Mouse (Mus musculus) adrenal gland, adult 2 months (tissue): ENCODE measurements around the gene Icam1. TPM values are rescaled to one million over a fixed set of nuclear protein-coding genes. Genes with fewer than 3 reads are reported as not detected.
"Not testable (repeated sequence)": the region's sequence is repeated elsewhere in the genome, so short reads cannot be mapped to it uniquely, and the experiment has no call there.

Source experiments
- DNase-seq: peaks from one replicate; pipeline ENCODE4 v3.0.0; 2021
- polyA plus RNA-seq: library from polyadenylated mRNA; depleted of rRNA; stranded (reverse); fragments of >200 nt; gene quantifications from 2 replicates; pipeline ENCODE4 v1.2.3, GENCODE M21; 2012
- total RNA-seq, 2 experiments: library from RNA; stranded (reverse); gene quantifications; 2 replicates each; pipeline ENCODE4 v1.2.3; 2021

Icam1 gene
- total and polyA plus RNA-seq, 3 experiments: 7.5 to 19.1 (median 10.8) TPM

DNA sequence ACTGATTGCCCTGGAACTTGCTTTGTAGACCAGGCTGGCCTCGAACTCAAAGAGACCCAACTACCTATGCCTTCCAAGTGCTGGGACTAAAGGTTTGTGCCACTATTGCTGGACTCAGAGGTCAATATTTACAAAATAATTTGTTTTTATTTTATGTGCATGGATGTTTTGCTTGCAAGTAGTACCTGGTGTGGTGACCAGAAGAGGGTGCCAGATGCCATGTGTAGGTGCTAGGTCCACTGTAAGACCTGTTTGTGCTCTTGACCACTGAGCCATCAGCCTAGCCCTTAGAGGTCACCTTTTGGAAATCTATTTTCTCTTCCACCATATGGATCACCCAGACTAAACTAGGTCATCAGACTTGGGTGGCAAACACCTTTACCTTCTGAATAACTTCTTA lies 6.9 kb downstream of the Icam1 start:
- DNase-seq: no peak

DNA sequence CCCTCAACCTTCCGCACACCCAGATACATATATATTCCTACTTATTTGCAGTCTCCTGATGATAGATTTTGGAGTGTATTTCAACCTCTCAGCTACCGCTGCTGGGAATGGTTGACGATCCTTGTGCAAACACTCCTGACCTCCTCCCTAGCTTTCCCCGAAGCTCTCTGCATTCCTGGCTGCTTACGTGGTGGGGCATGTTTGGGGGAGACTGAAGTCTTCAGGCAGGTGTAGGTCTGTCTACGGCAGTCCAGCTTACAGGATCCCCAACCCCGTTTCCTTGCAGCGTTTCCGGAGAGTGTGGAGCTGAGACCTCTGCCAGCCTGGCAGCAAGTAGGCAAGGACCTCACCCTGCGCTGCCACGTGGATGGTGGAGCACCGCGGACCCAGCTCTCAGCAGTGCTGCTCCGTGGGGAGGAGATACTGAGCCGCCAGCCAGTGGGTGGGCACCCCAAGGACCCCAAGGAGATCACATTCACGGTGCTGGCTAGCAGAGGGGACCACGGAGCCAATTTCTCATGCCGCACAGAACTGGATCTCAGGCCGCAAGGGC lies 9.5 kb downstream of the Icam1 start:
- DNase-seq: no peak

DNA sequence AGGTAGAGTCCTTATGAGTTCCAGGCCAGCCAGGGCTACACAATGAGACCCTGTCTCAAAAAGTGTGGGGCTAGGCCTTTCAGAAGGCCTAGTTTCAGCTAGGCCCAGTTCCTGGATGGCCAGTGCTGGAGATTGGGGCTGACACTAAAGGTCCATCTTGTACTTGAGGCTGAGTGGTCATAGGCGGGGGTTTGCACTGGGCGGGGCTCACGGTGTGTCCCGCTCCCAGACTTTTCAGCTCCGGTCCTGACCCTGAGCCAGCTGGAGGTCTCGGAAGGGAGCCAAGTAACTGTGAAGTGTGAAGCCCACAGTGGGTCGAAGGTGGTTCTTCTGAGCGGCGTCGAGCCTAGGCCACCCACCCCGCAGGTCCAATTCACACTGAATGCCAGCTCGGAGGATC lies 11.1 kb downstream of the Icam1 start:
- no peak for DNase-seq

DNA sequence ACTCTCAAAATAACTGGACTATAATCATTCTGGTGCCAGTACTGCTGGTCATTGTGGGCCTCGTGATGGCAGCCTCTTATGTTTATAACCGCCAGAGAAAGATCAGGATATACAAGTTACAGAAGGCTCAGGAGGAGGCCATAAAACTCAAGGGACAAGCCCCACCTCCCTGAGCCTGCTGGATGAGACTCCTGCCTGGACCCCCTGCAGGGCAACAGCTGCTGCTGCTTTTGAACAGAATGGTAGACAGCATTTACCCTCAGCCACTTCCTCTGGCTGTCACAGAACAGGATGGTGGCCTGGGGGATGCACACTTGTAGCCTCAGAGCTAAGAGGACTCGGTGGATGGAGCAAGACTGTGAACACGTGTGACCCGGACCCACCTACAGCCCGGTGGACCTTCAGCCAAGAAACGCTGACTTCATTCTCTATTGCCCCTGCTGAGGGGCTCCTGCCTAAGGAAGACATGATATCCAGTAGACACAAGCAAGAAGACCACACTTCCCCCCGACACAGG lies 12.0 kb downstream of the Icam1 start:
- no peak for DNase-seq

DNA sequence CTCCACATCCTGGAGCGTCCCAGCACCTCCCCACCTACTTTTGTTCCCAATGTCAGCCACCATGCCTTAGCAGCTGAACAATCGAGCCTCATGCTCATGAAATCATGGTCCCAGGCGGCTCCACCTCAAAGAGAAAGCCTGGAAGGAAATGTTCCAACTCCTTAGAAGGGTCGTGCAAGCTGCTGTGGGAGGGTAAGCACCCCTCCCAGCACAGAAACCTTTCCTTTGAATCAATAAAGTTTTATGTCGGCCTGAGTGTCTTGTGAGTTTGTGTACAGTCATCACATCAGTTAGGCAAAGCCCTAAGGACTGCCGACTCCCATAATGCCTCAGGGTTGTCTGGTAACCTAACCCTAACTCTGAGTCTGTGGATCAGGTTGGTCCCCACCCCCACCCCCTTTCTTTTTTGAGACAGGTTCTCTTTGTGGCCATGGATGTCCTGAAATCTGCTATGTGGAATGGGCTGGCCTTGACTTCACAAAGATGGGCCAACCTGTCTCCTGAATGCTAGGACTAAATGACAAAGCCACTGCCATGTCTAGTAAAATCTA lies 12.8 kb downstream of the Icam1 start:
- DNase-seq: no peak

DNA sequence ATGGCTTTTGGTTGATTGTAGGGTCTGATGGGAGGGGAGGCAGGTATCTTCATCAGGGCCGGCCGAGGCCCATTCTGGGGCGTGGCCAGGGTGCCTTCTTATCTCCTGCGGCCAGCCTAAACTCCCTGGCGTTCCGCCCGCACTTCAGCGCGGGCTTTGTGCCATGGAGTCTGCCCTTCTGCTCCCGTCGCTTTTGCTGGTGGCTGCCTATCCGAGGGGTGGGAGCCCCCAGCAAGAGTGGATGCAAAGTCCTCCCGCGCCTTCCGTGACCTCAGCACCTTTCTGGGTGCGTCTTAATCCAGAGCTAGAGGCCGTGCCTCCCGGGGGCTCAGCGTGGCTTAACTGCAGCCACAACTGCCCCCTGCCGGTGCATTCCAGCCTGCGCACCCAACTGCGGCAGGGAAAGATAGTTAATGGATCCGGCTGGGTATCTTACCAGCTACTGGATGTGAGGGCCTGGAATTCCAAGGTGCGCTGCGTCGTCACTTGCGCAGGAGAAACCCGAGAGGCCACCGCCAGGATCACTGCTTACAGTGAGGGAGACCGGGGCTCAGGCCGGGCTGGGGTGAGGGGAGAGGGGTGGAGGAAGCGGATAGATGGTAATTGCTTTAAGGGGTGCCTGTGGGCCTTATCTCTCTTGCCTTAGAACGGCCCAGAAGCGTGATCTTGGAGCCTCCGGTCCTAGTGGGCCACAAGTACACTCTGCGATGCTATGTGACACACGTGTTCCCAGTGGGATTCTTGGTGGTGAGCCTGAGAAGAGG lies 13.7 kb downstream of the Icam1 start, which contains the start of gene Icam4:
TSS of gene Icam4 (plus strand) at position 83 of the 764 bp plus-strand sequence.
- peak; percentile 90 for DNase-seq

DNA sequence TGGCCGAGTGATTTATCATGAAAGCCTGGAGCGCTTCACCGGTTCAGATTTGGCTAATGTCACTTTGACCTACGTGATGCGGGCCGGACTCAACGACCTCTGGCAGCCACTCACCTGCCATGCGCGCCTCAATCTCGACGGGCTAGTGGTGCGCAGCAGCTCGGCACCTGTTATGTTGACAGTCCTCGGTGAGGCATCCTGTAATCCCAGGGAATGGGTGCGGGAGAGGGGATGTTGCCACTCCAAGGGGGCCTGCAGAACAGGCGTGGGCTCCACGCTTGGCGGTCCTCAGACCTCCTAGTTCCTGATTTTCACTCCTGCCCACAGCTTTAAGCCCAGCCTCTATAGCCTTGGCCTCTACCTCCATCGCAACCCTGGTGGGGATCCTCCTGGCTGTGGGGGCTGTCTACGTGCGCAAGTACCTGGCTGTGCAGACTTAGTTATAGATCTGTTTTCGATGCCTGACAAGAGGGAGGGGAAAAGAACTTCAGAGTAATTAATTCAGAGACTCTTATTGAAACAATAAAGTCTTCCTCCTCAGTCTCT lies 14.3 kb downstream of the Icam1 start:
- no peak for DNase-seq

DNA sequence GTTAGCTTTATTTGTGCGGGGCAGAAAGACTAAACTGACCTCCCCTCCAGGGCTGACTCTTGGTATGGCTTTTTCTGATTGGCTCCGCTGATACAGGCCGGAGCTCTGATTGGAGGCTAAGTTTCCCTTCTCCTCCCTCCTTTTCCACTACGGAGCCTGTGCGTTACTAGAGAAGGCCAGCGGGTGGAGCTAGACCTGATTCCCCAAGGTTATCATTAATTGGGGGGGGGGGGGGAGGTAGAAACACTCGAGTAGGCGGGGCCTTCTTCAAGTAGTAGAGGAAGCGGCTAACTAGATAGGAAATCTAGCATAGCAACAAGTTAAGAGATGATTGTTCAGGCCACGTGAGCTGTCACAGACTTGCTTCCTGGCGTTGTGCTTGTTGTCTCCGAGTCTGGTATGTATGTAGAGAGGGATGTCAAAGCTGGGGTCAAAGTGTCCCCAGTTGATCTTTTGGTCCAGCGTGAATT lies 15.0 kb downstream of the Icam1 start:
- DNase-seq: peak; percentile 91

DNA sequence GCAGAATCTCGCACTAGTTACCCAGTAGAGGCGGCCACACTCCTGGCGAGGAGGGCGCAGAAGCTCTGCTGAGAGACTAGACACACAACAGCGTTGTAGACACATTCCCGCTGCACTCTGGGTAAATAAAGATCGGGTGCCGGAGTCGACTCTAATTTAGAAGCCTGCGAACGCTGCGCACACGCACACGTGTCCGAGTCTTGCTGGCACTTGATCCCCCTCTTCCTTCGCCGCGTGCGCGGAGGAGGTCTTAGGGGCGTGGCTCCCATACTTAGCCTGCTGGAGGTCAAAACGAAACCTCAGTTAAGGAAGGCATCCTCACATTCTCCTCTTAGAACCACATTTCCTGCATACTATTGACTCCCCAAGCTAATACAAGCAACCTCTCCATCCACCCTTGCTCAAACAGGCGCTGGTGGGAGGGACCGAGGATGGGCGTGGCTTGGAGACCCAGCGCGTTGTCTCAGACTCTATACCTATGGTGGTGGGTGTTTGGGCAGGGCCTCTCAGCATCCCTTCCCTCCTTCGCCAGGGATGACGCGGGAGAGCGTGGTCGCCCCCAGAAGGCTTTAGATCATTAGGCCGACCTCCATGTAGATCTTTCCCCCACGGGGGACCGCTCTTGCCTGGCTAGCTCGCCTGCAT lies 15.6 kb downstream of the Icam1 start:
- DNase-seq: peak; percentile 80

DNA sequence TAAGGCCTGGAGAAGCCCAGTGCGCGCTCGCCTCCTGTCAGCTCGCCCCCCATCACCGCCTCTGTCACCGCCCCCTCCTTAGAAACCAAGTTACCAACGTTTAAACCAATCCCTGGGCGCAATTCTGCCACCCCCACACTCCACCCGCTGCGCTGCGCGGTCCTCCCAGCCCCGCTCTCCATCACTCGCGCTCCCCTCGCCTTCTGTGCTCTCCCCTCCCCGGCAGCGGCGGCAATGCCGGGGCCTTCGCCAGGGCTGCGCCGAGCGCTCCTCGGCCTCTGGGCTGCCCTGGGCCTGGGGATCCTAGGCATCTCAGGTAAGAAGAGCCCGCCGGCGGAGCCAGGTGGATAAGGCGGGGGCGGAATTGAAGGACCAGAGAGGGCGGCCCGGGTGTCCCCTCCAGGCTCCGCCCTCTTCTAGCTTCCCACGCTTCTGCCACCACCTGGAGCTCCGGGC lies 16.1 kb downstream of the Icam1 start, which contains the start of gene Icam5:
TSS of gene Icam5 (plus strand) at position 178 of the 456 bp plus-strand sequence.
- DNase-seq: peak; percentile 48

DNA sequence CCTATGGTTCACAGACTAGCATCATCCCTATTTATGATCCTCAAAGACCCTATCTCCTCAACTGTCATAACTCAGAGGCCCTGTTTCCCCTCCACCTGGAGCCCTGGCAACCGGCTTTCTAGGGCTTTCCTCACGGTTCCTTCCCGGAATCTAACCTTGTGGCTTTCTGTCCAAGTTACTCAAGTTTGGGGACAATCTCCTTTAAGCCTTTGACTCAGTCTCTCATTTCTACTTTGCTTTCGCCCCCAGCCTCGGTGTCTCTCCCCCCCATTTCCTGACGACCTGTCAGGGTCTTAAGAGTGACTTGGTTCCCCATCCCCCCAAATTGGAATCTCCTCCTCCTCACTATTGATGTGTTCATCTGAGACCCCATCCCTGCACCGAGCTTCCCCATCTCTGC lies 16.7 kb downstream of the Icam1 start:
- no peak for DNase-seq

DNA sequence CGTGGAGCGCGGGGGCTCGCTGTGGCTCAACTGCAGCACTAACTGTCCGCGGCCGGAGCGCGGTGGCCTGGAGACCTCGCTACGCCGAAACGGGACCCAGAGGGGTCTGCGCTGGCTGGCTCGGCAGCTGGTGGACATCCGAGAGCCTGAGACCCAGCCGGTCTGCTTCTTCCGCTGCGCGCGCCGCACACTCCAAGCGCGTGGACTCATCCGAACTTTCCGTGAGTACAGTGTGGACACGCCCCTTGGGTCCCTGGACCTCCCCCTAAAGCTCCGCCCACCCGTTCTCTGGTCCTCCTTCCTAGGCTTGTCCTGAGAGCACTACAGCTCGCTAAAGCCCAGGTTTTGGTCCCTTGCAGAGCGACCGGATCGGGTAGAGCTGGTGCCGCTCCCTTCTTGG lies 17.4 kb downstream of the Icam1 start:
- peak; percentile 92 for DNase-seq

DNA sequence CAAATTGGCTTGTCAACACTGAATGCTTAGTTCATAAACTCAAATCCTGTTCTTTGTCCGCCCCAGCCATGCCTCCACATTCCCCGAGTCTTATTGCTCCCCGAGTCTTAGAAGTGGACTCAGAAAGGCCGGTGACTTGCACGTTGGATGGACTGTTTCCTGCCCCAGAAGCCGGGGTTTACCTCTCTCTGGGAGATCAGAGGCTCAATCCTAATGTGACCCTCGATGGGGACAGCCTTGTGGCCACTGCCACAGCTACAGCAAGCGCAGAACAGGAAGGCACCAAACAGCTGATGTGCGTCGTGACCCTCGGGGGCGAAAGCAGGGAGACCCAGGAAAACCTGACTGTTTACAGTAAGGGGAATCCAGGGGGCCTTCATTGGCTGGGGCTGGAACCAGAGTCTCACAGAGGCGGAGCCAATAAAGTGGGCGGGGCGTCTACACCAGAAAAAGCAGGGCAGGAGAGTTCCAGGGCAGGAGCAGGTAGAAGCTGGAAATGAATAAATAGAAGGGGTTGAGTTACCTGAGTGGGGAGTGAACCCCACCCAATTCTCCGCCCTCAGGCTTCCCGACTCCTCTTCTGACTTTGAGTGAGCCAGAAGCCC lies 18.8 kb downstream of the Icam1 start:
- no peak for DNase-seq

DNA sequence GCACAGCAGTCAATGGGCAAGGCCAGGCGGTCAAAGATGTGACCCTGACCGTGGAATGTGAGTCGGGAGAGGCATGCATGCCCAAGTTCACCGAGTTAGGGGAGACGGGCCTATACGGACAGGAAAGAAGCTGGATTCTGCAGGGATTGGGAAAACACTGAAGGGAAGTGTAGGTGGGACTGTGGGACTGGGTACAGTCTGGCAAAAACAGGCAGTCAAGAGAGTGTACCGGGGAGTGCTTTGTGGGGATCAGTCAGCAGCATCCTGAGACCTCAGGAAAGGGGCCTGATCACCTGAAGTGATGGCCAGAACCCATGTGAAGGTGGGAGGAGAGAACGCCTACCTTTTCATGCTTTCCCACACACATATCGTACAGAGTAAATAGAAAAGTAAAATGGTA lies 19.8 kb downstream of the Icam1 start:
- no peak for DNase-seq

DNA sequence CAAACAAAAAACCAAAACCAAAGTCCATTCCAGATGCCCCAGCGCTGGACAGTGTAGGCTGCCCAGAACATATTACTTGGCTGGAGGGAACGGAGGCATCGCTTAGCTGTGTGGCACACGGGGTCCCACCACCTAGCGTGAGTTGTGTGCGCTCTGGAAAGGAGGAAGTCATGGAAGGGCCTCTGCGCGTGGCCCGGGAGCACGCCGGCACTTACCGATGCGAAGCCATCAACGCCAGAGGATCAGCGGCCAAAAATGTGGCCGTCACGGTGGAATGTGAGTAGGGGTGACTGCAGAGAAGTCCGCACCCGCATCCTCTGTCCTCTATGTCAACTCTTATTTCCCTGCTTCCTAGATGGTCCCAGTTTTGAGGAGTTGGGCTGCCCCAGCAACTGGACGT lies 20.4 kb downstream of the Icam1 start:
- DNase-seq: no peak

DNA sequence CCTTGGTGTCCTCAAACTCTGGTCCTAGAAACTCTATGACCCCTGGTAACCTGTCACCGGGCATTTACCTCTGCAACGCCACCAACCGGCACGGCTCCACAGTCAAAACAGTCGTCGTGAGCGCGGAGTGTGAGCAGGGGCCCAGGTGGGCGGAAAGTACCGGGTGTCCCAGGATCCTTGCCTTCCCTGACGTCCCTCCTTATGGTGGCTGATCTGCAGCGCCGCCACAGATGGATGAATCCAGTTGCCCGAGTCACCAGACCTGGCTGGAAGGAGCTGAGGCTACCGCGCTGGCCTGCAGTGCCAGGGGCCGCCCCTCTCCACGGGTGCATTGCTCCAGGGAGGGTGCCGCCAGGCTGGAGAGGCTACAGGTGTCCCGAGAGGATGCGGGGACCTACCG lies 20.9 kb downstream of the Icam1 start:
- DNase-seq: no peak

DNA sequence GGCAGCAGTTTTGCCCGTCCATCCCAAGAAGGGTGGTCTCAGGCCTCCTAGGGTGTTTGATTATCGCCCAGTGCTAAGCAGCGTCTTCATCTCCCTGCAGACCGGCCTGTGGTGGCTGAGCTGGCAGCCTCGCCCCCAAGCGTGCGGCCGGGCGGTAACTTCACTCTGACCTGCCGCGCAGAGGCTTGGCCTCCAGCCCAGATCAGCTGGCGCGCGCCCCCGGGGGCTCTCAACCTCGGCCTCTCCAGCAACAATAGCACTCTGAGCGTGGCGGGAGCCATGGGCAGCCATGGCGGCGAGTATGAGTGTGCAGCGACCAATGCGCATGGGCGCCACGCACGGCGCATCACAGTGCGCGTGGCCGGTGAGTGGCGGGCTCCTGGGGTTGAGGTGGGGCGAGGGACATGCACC lies 21.7 kb downstream of the Icam1 start:
- DNase-seq: peak; percentile 13

DNA sequence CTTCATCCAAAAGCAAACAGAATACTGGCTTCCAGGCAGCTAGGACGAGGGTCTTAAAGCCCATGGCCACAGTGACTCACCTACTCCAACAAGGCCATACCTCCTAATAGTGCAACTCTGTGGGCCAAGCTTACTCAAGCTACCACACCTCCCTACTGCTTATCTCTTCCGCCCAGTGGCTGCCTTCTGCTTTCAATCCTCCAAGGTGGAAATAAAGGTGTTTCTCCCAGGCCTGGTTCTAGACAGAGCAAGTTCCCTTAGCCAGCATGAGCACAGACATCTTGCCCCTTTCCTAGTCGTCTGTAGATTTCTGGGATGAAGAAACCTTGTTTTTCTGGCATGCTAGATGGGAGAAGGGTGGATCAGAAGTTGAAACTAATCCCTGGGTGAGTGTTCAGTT lies 24.0 kb downstream of the Icam1 start:
- DNase-seq: no peak

DNA sequence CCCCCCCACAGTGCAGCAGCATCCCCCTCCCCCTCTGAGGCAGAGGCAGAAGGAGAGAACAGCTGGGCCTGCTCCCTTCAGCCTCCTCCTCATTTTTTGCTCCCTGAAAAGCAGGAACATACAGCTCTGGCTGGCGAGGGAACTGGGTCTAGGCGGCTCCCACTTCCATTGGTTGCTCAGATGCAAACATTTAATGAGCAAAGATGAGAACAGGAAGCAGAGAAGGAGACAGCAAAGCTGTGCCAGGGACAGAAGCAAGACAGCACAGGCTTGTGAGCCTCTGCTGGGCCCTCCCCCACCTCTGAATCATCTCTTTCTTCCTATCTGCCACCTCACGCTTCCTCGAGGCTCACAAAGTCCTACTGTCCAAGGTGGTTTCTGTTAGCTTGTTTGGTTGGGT lies 25.5 kb downstream of the Icam1 start:
- DNase-seq: peak; percentile 36

DNA sequence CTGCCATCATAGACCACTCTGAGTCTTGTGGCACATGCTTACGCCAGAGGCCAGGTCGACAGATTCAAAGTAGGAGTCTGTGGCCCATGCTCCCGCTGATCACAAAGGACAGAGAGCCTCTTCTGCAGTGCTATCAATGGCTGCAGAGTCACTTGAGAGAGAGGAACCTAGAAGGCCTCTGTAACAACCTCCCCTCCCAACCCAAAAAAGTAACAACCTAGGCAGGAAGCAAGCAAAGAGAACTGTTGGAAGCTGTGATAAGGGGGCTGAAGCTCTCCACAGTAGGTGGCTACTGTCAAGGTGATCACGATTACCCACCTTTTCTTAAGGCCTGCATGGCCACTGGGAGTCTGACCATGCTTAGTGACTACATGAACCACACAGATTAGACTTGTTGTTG lies 27.8 kb downstream of the Icam1 start:
- DNase-seq: no peak

DNA sequence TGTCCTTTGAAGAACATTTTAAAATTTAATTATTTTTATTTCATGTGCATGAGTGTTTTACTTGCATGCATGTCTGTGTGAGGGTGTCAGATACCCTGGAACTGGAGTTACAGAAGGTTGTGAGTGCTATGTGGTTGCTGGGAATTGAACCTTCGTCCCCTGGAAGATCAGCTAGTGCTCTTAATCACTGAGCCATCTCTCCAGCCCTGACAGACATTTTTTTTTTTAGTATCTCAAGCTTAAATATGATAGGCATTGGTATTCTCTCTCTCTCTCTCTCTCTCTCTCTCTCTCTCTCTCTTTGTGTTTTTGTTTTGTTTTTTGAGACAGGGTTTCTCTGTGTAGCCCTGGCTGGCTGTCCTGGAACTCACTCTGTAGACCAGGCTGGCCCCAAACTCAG lies 29.0 kb downstream of the Icam1 start:
- not testable (repeated sequence) for DNase-seq

DNA sequence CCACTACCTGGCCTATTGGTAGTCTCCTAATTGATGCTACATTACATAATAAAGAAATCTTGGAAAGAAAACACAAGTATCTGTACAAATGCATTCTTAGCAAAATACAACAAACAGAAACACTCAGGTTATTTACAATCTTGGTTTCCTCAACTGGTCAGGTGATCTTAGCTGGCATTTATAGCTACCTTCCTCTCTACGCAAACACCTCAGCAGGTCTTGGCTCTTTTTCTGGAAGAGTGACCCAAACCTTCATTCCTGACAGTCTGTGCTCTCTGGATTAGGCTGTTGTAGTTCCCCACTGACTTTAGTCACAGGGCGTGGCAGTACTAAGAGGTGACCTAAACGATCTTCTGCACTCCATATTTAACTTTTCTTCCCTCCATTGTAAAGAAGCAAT lies 29.4 kb downstream of the Icam1 start:
- no peak for DNase-seq
